Mouse (Mus musculus) stomach, postnatal 0 days (tissue): Measurements from ENCODE around the gene Prox1.

Experiments used
- CTCF ChIP-seq: IDR thresholded peaks from 2 replicates; pipeline ENCODE4 v1.5.1; 2016; ENCODE audit warnings: antibody characterized with exemption, low read depth, mild to moderate bottlenecking, moderate library complexity
- EP300 ChIP-seq: optimal IDR thresholded peaks from 2 replicates; pipeline ENCODE3; 2016; ENCODE audit warnings: antibody characterized with exemption

- TF ChIP-seq EP300 (no peak), CTCF (no peak)
Observed at GRCm38 (mm10) chr1:190185284-190185683, 14.8 kb upstream of the Prox1 start.
